Mouse (Mus musculus) liver, embryonic 16.5 days (tissue): Measurements from ENCODE around the gene Pcif1. TPM values are rescaled to one million over a fixed set of nuclear protein-coding genes. Genes with fewer than 3 reads are reported as not detected.
"Not testable (repeated sequence)": the region's sequence is repeated elsewhere in the genome, so short reads cannot be mapped to it uniquely, and the experiment has no call there.

Experiments
- ATAC-seq: fragments of 200-750 bp; cut with Nextera tagmentation; 2 replicates; pipeline ENCODE4 v1.8.0; 2017; ENCODE audit warnings: low read depth, mild to moderate bottlenecking, moderate number of reproducible peaks, moderate library complexity
- H3K27ac ChIP-seq: fragments of 300-500 bp; sonication (generic); 2 replicates; pipeline ENCODE4 v1.5.1; 2014; ENCODE audit warnings: mild to moderate bottlenecking, low read length
- H3K27me3 ChIP-seq: fragments of 300-500 bp; sonication (generic); 2 replicates; pipeline ENCODE4 v1.6.1; 2014; ENCODE audit warnings: low read depth, low read length, mixed read lengths; ENCODE audit not compliant: control insufficient read depth, insufficient read depth
- H3K36me3 ChIP-seq: fragments of 300-500 bp; sonication (generic); 2 replicates; pipeline ENCODE4 v1.6.1; 2014; ENCODE audit warnings: mild to moderate bottlenecking; ENCODE audit not compliant: control insufficient read depth, insufficient read depth
- H3K4me1 ChIP-seq: fragments of 300-500 bp; sonication (generic); 2 replicates; pipeline ENCODE4 v1.6.1; 2014; ENCODE audit warnings: low read depth, low read length, mixed read lengths; ENCODE audit not compliant: control insufficient read depth
- H3K4me2 ChIP-seq: fragments of 300-500 bp; sonication (generic); 2 replicates; pipeline ENCODE4 v1.6.1; 2014; ENCODE audit warnings: low read depth, low read length, mixed read lengths
- H3K4me3 ChIP-seq: fragments of 300-500 bp; sonication (generic); 2 replicates; pipeline ENCODE4 v1.5.1; 2014; ENCODE audit warnings: low read depth, mild to moderate bottlenecking, low read length
- H3K9ac ChIP-seq: fragments of 300-500 bp; sonication (generic); 2 replicates; pipeline ENCODE4 v1.6.1; 2014; ENCODE audit warnings: low read depth, low read length
- H3K9me3 ChIP-seq: fragments of 300-500 bp; sonication (generic); replicated peaks from 2 replicates; pipeline ENCODE4 v1.6.1; 2016; ENCODE audit warnings: low read length; ENCODE audit not compliant: control insufficient read depth
- WGBS: fragments of 180-500 bp; shearing (Covaris S2); extraction: QIAGEN DNeasy Blood & Tissue Kit; methylation state at CpG from one replicate; pipeline ENCODE4 v1.1.7; 2014; ENCODE audit not compliant: insufficient replicate concordance; 5-methylcytosine and 5-hydroxymethylcytosine counted together
- polyA plus RNA-seq: library from polyadenylated mRNA; unstranded; fragments of >200 nt; fragmentation: Nextera tagmentation; extraction: Ambion mirVana; gene quantifications from 2 replicates; pipeline ENCODE4 v1.2.1, GENCODE M21; 2015

Pcif1 gene
- polyA plus RNA-seq, 1 experiment from 2014 or later: 36.8 TPM

DNA sequence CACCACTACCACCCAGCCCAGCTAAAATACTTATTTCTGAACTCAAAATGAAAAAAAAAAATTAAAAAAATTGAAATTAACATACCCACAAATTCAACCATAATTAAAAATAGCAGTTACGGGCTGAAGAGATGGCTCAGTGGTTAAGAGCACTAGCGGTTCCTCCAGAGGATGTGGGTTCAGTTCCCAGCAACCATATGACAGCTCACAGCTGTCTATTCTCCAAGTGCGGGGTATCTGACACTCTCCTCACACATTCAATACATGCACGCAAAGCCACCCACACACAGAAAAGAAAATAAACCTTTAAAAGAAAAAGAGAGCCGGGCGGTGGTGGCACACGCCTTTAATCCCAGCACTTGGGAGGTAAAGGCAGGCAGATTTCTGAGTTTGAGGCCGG, 29.0 kb upstream of the Pcif1 start:
- WGBS: 64% methylated on average over 8 of the region's 8 CpGs
- no peak overlapping the region for H3K27ac ChIP-seq
- H3K4me2 ChIP-seq: no peak overlapping the region
- H3K4me1 ChIP-seq: no peaks in the 10 kb centered on the region
- H3K9ac ChIP-seq: no peak overlapping the region
- ATAC-seq: no peak
- peaks cover 10% of the 10 kb centered on the region for H3K27me3 ChIP-seq
- H3K9me3 ChIP-seq: no peaks in the 10 kb centered on the region
- no peaks in the 10 kb centered on the region for H3K36me3 ChIP-seq
- H3K4me3 ChIP-seq: no peak overlapping the region

DNA sequence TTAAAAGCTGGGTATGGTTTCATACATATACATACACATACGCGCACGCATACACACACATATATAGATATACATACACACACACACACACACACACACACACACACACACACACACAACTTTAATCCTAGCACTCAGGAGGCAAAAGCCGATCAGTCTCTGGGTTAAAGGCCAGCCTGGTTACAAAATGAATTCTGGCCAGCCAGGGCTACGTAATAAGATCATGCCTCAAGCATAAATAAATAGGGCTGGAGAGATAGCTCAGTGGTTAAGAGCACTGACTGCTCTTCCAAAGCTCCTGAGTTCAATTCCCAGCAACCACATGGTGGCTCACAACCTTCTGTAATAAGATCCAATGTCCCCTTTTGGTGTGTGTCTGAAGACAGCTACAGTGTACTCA, 23.5 kb upstream of the Pcif1 start:
- not testable (repeated sequence) for ATAC-seq, H3K4me1 ChIP-seq, H3K4me2 ChIP-seq, H3K9ac ChIP-seq, H3K4me3 ChIP-seq, H3K27ac ChIP-seq, H3K36me3 ChIP-seq, H3K9me3 ChIP-seq
- 71% methylated on average over 5 of the region's 5 CpGs for WGBS
- H3K27me3 ChIP-seq: peaks cover 46% of the 10 kb centered on the region

DNA sequence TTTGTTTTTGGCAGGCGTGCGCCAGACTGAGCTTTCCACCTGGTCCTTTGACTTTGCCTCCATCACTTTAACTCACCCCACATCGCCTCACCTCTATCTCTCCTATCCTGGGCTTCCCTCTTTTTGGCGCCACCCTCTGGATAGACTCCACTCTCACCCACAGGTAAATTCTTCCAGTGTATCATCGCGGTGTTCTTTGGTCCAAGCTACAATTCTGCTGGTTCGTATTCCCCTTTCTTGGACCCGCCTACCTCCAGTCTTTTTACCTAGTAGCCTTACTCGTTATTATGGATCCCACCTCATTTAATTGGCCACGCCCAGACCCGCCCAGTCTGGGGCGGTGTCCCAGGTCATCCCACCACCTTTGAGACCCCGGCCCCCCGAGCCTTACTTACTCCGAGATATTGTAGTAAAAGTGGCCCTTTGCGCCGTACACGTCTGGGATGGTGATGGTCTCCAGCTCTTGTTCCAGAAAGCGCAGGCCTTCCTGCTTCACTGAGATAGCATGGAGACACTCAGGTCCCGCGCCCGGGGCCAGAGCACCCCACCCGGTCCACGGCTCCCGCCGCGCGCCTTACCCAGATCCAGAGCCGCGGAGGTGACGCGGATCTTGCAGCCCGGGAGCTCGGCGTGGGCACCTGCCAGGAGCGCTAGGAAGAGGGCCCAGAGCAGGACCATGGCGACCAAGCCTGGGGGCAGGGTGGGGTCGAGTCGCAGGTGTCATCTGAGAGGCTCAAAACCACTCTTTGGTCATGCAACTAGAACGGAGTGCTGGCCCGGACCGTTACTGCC, 22.6 kb upstream of the Pcif1 start:
- no peaks in the 10 kb centered on the region for H3K36me3 ChIP-seq
- H3K9me3 ChIP-seq: no peaks in the 10 kb centered on the region
- no peak overlapping the region for H3K9ac ChIP-seq
- peak overlapping the region; percentile 51 for H3K4me2 ChIP-seq
- no peaks in the 10 kb centered on the region; the same call in 1 of the 2 replicates for H3K4me1 ChIP-seq
- peaks cover 46% of the 10 kb centered on the region for H3K27me3 ChIP-seq
- no peak overlapping the region for H3K27ac ChIP-seq
- WGBS: 2% methylated on average over 42 of the region's 42 CpGs
- no peak for ATAC-seq
- H3K4me3 ChIP-seq: peak overlapping the region; percentile 45

DNA sequence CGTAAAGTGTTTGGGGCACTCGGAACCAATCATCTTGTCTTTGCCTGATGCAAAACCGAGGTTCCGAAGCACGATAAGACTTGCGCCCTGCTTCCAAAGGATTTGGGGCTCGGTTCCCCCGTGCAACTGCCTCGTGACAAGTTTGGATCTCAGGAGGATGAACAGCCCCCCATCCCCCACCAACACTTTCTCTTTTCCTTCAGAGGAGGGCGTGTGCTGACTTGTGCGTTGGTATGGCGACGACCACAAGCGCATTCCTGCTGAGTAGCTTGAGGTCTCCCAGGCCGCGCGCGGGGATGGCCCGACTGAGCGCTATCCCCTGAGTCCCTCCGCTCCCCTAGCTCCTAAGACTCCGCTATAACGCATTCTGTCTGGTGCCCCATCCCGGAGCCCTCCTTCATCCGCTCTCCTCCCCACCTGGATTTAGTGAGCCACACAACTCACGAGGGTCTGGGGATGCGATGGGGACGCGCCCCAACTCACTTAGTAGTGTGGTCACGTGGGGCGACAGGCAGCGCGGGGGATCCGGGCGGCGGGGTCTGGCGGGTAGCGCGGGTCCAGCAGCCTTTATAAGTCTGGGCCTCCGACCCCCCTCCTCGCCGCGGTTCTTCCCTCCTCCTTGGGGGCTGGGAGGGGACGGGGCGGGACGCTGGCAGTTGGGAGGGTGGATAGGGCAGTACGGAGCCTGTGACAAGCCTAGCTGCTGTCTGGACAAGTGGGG, 21.8 kb upstream of the Pcif1 start, which contains the start of gene Pltp:
Pltp (minus strand) TSS at position 611 of the 721 bp plus-strand sequence.
- no peak for ATAC-seq
- H3K9me3 ChIP-seq: no peaks in the 10 kb centered on the region
- WGBS: under 1% methylated on average over 44 of the region's 47 CpGs
- H3K9ac ChIP-seq: no peak within 1 kb of the TSS
- H3K36me3 ChIP-seq: no peaks in the 10 kb centered on the region
- peaks cover 46% of the 10 kb centered on the region for H3K27me3 ChIP-seq
- H3K4me3 ChIP-seq: peak within 1 kb of the TSS; percentile 45
- H3K27ac ChIP-seq: no peak within 1 kb of the TSS
- peaks cover 3% of the 10 kb centered on the region for H3K4me1 ChIP-seq
- H3K4me2 ChIP-seq: peak within 1 kb of the TSS; percentile 51

DNA sequence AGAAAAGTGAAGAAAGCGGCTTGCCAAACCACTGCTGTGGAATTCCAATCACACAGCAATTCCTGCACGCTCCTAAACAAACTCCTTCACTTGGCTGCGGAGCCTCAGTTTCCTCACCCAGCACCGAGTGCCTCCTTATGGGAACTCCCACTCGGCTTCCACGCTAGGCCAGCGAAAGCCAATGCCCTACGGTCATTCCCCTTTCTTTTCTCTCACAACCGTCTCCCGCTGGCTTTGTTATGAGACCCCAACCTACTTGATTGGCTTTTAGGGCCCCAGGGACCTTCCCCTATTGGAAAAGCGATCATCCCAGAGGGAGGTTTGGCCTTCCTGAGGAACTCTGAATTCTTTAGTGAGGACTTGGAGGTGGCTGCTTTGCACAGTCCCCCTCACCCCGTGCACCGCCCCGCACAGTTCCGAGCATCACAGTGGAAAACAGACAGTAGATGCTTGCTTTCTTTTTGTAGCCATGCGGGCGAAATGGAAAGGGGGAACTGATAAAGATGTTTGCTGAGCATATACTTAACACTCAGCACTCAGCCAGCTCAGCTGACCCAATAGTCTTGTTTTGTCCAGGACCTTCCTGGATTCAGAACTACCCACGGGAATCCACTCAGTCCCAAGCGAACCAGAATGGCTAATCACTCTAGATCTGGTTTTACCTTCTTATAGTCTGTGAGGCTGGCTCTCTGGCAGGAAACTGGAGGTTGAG, 21.1 kb upstream of the Pcif1 start:
- no peak overlapping the region for H3K27ac ChIP-seq
- WGBS: 7% methylated on average over 19 of the region's 19 CpGs
- no peak overlapping the region for H3K9ac ChIP-seq

DNA sequence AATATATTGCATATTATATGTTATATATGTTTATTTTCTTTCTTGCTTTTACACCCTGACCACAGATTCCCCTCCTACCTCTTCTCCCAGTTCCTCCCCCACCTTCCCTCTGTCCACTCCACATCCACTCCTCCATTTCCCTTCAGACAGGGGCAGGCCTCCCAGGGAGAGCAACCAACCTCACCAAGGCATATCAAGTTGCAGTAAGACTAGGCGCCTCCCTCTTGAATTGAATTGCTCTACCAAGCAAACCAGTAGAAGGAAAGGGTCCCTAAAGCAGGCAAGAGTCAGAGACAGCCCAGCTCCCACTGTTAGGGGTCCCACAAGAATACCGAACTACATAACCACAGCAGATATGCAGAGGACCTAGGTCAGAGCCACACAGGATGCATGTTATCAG, 19.9 kb upstream of the Pcif1 start:
- peaks cover 3% of the 10 kb centered on the region for H3K4me1 ChIP-seq
- no peak overlapping the region for H3K9ac ChIP-seq
- H3K4me3 ChIP-seq: no peak overlapping the region
- 36% methylated on average over 2 of the region's 2 CpGs for WGBS
- no peaks in the 10 kb centered on the region for H3K36me3 ChIP-seq
- no peak for ATAC-seq
- peak overlapping the region; percentile 10; the same call in 1 of the 2 replicates for H3K4me2 ChIP-seq
- no peaks in the 10 kb centered on the region for H3K9me3 ChIP-seq
- peaks cover 45% of the 10 kb centered on the region for H3K27me3 ChIP-seq
- no peak overlapping the region for H3K27ac ChIP-seq

More for the DNA sequence above, 21.1 kb upstream of the Pcif1 start:
- peaks cover 46% of the 10 kb centered on the region for H3K27me3 ChIP-seq
- peak overlapping the region; percentile 51 for H3K4me2 ChIP-seq
- no peaks in the 10 kb centered on the region for H3K9me3 ChIP-seq
- peaks cover 3% of the 10 kb centered on the region for H3K4me1 ChIP-seq
- peak overlapping the region; percentile 45 for H3K4me3 ChIP-seq
- ATAC-seq: no peak
- no peaks in the 10 kb centered on the region for H3K36me3 ChIP-seq

DNA sequence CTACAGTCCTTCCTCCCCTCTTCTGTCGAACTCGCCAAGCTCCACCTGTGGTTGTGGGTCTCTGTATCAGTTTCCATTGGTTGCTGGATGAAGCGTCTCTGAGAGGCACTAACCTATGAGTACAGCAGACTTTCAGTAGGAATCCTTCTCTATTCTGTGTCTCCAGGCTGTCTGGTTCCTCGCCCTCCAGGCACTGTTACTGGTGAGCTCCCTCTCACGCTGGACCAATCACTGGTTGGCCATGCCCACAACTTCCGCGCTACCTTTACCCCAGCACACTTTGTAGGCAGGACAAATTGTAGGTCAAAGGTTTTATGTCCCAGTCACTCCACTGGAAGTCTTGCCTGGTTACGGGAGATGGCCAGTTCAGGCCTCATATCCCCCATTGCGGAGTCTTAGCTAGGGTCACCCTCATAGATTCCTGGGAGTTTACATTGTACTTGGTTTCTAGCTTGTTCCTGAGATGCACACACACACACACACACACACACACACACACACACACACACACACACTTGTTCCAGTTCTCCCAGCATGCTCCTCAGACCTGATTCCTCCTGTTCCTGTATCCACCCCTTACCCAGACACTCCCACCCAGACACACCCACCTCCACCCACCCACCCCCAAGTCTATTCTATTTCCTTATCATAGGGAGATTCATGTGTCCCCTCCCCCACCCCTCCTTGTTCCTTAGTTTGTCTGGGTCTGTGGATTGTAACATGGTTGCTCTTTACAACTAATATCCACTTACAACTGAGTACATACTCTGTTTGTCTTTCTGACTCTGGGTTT, 19.3 kb upstream of the Pcif1 start:
- WGBS: 43% methylated on average over 9 of the region's 9 CpGs
- H3K27me3 ChIP-seq: peaks cover 38% of the 10 kb centered on the region
- peak overlapping the region; percentile 10; the same call in 1 of the 2 replicates for H3K4me2 ChIP-seq
- no peak overlapping the region for H3K4me3 ChIP-seq
- H3K36me3 ChIP-seq: no peaks in the 10 kb centered on the region
- H3K9ac ChIP-seq: no peak overlapping the region
- peak; percentile 81 for ATAC-seq
- H3K9me3 ChIP-seq: no peaks in the 10 kb centered on the region
- peaks cover 3% of the 10 kb centered on the region for H3K4me1 ChIP-seq
- H3K27ac ChIP-seq: peak overlapping the region; percentile 45; the same call in 1 of the 2 replicates

DNA sequence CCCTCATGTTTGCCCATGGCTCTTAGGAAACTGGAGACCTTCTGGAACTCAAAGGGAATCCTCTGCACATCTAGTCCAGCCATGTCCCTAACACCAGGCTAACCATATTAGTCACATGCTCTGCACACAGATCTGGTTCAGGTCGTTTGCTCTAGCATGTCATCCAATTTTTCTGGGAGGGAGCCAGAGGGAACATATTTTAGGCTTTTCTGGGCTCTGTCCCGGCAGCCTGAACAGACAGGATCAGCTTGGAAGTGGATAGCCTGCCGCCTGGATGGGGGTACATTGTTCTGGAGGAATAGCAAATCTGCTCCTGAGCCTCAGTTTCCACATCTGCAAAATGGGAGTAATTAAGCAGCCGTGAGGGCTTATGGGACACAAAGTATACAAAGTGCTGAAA, 18.0 kb upstream of the Pcif1 start:
- Histone ChIP-seq H3K9ac (no peak overlapping the region), H3K9me3 (no peaks in the 10 kb centered on the region), H3K4me1 (peaks cover 3% of the 10 kb centered on the region), H3K4me2 (no peak overlapping the region), H3K36me3 (no peaks in the 10 kb centered on the region), H3K4me3 (no peak overlapping the region), H3K27me3 (peaks cover 27% of the 10 kb centered on the region), H3K27ac (no peak overlapping the region)
- 60% methylated on average over 4 of the region's 4 CpGs for WGBS
- ATAC-seq: no peak
